Mouse (Mus musculus): ENCODE measurements around the gene Dusp1.

Dusp1 gene

DNA sequence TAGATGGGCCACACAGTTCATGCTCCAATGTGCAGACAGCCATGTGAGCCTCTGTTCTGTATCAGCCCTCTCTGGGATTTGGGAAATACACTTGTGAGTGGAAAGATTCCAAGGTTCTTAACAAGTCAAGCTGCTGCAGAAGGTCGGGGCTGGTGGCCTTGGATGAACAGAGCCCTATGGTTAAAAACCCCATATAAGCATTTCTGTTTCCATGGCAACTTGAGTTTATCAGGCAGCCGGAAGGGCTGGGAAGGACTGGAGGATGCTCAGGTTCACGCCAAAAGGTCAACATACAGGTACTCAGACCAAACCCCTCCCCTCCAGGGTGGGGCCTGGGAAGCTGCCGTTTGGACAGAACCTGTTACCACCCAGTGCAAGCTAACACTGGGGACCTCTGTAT, 97.9 kb downstream of the Dusp1 start:
- no peak for DNase-seq (ENCODE audit: low spot score in 2 of 2)

- no peak for DNase-seq (ENCODE audit: low spot score in 2 of 2)
These were observed 98.5 kb downstream of the Dusp1 start for GRCm38 (mm10) chr17:26463432-26463831.

DNA sequence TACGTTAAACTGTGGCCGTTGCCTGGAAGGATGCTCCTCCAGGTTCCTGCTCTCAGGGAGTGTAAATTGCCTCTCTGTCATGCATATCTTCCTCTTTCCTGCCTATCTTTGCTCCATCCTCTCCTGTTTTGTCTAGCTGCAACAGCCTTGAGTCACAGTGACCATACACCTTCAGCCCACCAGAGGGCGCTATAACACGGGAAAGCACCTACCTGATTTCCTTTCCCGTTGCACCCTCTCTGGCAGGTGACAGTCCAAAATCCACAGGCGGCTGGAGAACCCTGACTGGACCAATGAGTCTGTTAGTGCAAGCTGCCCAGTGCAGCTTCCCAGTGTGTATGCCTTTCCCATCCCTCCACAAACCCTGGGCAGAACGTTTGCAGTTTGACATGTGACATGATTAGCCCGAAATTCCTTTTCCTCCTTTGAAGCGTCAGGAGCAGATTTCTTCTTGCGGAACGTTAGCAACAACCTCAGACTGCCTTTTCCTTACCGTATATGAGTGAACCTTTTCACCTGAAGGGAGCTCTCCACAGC, 99.2 kb downstream of the Dusp1 start:
- peak; percentile 43 to 79 for DNase-seq (ENCODE audit: low spot score in 2 of 2)

- no peak for DNase-seq (ENCODE audit: low spot score in 2 of 2)
These were observed 103.9 kb downstream of the Dusp1 start for GRCm38 (mm10) chr17:26458049-26458448.

- no peak for DNase-seq (ENCODE audit: low spot score in 2 of 2)
These were observed 104.4 kb downstream of the Dusp1 start for GRCm38 (mm10) chr17:26457506-26457905.

Measured in thymus, postnatal 10 days (tissue).